Mouse (Mus musculus): ENCODE results near the gene Endou.

The Endou gene

DNA sequence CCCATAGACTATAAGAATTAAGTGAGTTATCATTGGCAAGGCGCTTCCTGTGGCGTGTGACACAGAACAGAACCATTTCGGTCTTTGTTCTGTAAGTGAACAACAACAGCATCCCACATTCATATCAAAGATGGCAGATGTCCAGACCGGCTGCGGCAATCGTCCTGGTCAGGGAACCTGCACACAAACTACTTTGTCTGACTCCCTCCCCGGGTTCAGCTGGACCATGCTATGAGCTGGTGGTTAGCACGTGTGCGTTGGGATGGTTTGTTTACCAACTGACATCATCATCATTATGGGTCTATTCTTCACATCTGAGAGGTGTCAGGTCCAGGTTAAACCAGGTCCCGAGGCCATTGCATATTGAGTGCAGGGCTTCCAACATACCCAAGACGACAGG lies 2.7 kb downstream of the Endou start:
- no peak for DNase-seq (ENCODE audit: low read depth, low spot score)

GRCm38 (mm10) chr15:97727520-97727919 lies 3.6 kb downstream of the Endou start:
- DNase-seq (ENCODE audit: low read depth, low spot score) = no peak

DNA sequence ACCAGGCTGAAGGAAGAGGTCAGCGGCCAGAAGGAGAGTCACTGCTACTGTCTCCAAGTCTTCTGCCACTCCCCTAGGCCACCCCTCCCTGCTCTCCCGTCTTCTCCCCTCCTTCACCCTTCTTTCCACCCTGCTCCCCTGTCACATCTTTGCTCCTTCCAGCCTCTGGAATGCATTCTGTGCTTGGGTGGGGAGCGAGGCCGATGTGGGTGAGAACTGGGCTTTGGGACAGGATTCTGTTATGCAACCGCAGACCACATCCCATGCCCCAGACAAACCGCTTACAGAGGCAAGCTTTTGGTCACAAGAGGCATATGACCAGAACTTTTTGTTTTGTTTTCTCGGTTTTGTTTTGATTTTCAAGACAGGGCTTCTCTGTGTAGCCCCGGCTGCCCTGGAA lies 4.1 kb downstream of the Endou start:
- no peak for DNase-seq (ENCODE audit: low read depth, low spot score)

GRCm38 (mm10) chr15:97726310-97726709 lies 4.8 kb downstream of the Endou start:
- DNase-seq (ENCODE audit: low read depth, low spot score) = no peak

GRCm38 (mm10) chr15:97725198-97725785 lies 5.8 kb downstream of the Endou start:
- DNase-seq (ENCODE audit: low read depth, low spot score) = no peak

GRCm38 (mm10) chr15:97724346-97725197 lies 6.6 kb downstream of the Endou start:
- no peak for DNase-seq (ENCODE audit: low read depth, low spot score)

DNA sequence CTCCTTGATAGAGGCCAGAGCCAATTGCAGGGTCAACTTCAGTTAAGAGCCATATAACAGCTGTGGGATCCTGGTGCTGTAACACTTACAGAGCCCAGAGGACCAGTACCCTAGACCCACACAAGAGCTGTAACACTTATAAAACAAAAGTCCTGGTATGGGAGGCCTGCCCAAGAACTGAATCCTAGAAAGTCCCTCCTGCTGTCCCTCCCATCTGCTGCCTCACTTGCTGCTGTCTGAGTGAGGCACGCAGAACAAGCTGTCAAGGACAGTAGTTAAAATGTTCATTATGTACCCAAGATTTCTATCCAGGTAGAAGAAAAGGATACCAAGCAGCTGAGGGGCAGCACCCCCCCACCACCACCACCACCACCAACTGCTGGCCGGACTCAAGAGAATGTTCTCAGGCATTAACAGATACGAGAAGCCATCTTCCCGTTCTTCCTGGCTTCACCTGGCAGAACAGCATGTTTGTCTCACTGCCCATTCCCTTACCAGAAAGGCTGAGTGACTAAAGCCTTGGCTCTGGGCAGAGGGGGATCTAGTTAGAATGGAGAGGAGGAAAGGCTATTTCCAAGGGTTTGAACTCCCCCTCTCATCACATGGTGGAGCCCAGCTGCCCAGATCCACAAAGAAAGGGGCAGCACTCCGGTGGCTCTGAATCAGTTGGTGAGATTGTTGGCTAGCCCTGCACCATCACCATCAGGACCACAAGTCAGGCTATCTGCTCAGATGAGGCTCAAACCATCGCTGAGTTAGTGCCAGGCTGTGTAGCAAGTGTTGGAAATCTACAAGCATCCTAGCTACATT lies 7.4 kb downstream of the Endou start:
- no peak for DNase-seq (ENCODE audit: low read depth, low spot score)

DNA sequence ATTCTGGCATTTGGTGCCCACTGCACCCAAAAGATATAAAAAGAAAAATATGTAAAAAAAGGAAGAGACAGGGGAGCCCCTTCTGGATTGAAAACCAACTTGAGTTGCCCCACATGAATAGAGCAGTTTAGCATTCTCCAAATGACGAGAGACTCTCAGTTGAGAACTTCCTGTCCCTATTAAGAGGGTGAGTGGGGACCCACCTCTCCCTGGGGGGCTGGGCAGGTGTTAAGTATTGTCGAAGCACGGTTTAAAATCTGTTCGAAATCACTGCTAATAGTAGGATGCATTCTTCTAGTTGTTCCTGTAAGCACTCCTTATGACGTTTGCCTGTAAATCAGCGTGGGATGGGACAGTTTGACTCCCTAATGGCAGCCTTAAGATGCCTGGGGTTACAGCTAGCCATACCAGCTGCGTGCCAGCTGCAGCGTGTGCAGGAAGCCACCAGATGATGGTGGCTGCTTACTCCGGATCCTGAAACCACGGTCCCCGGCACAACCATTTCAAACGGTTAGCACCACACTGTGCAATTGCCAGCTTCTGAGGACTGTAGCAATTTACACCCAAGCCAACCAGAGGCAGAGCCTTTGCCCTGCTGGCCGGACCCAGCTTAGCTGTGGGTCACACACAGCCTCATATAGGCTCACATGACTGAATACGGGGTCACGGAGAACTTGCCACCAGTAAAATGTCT lies 10.0 kb downstream of the Endou start:
- no peak for DNase-seq (ENCODE audit: low read depth, low spot score)

DNA sequence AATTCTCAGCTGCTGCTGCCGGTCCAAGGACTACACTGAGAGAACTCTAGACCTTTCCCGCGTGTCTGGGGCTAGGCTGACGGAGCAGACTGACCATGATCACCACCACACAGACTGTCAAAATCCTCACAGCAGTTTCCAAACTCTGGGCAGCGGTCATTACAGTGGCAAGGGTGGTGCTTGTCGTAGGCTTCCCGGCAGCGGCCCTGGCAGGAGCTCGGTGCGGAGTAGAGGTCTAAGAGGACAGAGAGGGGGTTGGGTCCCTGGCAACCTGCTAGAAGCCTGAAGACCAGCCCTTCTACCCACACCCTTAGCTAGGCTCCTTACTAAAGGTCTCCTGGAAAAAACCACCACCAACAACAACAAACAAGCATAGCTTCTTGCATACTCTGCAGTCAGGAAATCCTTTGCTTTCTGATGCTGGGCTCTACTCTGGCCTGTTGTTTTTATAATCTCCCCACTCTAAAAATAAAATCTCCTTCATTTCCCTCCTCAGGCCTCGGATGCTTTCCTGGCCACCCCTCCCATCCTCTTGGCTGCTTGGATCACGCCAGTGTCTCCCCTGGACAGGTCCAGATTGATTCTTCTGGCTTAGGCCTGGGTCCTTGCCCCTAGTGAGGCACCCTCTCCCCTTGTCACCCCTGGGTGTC lies 11.0 kb downstream of the Endou start:
- no peak for DNase-seq (ENCODE audit: low read depth, low spot score)

DNA sequence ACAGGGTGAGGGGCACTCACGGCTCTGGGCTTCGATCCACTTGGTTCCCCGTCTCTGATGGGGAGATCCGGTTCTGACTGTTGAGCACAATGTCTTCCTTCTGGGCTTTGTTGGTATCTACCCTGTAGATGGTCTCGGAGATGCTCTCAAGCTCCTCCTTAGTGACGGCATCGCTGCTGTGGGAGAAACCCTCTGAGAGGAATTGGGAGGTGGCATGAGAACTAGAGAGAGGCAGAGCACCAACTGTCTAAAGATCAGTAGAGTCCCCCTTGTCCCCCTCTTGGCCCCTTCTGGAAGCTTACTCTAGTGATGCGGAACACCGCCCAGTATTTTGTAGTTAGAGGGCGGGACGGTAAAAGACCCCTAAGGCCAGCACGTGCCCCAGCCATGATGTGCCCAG lies 11.6 kb downstream of the Endou start:
- no peak for DNase-seq (ENCODE audit: low read depth, low spot score)

DNA sequence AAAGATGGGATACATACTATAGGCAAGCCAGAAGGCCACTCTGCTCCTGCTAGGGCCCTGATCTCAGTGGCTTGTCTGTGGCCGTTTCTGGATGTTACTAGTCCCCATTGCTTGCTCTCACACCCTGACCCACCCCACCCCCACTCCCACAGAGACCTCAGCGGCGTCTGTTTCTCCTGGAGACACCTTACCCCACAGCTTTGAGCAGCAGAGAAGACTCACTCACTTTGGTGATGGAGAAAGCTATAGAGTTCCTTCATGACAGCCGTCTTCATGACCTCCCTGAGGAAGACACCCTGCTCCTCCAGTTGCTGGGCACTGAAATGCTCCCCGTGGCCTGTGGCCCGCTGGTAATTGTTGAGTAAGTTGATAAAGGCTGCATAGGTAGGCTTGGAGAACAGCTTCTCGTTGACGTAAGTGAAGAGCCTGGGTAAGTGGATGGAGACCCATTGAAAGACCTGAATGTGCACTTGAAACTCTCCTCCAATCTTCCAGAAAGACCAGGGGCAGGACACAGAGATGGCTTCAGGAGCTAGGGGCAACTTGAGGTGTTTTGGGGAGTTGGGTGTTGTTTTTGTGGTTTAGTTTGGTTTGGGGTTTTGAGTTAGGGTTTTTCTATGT lies 12.5 kb downstream of the Endou start:
- DNase-seq (ENCODE audit: low read depth, low spot score) = no peak

- peak; percentile 30 for DNase-seq (ENCODE audit: low read depth, low spot score)
Observed at GRCm38 (mm10) chr15:97717861-97718534, 13.1 kb downstream of the Endou start.

DNA sequence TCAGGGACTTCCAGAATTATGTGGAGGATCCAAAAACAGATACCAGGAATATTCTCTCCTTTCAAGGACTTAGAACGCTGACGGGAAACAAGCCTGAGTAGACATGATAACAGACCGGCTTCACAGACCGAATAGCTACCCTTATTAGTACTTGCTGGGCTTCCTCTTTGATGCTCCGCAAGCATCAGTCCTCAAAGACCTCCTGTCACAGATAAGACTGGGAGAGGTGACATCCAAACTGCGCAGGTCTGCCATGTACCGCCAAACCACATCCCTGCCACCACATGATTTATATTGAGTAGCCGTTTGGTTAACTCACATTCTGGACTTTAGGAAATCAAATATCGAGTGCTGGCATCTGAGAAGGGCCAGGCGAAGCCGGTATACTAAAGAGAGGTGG lies 14.4 kb downstream of the Endou start:
- DNase-seq (ENCODE audit: low read depth, low spot score) = no peak

GRCm38 (mm10) chr15:97715734-97716133 lies 15.4 kb downstream of the Endou start:
- no peak for DNase-seq (ENCODE audit: low read depth, low spot score)

DNA sequence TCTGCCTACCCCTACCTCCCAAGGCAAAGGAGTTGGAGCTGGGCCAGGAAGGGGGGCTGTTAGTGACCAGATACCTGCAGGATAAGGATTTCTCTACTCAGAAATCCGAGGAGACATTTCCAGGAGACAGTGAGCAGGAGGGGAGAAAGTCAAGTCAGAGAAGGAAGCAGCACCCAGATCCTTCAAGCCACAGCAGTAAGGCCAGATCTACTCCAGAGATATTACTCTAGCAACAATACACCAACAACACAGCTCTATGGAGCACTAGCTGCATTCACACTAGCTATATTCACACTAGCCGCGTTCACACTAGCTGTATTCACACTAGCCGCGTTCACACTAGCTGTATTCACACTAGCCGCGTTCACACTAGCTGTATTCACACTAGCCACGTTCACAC lies 16.1 kb downstream of the Endou start:
- DNase-seq (ENCODE audit: low read depth, low spot score) = no peak

GRCm38 (mm10) chr15:97712546-97712945 lies 18.6 kb downstream of the Endou start:
- no peak for DNase-seq (ENCODE audit: low read depth, low spot score)

DNA sequence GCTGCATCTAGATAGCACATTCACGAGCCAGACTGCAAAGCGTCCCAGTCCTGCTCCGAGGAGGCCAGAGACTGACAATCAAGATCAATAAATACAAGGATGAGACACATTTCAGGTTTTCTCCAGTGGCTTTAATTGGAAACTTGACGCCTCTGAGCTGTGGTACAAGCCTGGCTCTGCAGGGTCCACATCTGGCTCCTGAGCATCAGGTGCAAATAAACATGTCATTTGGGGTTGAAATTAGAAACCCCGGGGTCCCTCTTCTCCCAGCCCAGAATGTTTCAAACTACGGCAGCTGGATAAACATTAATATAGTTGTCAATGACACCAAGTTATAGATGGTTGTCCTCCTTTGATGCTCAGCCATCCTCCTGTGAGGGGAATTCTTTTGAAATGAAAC lies 20.2 kb downstream of the Endou start:
- DNase-seq (ENCODE audit: low read depth, low spot score) = no peak

- peak; percentile 62 for DNase-seq (ENCODE audit: low read depth, low spot score)
Observed at GRCm38 (mm10) chr15:97705211-97706050, 25.7 kb downstream of the Endou start, which contains the start of gene Rpap3. Gene Rpap3 (minus strand): TSS chr15:97705825.

GRCm38 (mm10) chr15:97696616-97697015 lies 34.5 kb downstream of the Endou start:
- DNase-seq (ENCODE audit: low read depth, low spot score) = no peak

Data from retina, adult 2 months (tissue).